Mouse (Mus musculus): ENCODE measurements around the gene Rspo3. TPM values are rescaled to one million over a fixed set of nuclear protein-coding genes. Genes with fewer than 3 reads are reported as not detected.

The Rspo3 gene
- 14.0 and 17.3 TPM in 2 replicates for polyA plus RNA-seq (2014; fragmentation: Nextera tagmentation; extraction: Ambion mirVana)

- peak within 1 kb of the TSS; percentile 96 for H3K4me2 ChIP-seq (replicated peaks; ENCODE audit: low read depth, low read length)
- H3K9me3 ChIP-seq (ENCODE audit: control insufficient read depth, low read length): no peaks in the 10 kb centered on the region
- no peak within 1 kb of the TSS for H3K27ac ChIP-seq (ENCODE audit: low read depth, low read length)
- H3K4me3 ChIP-seq (ENCODE audit: low read length): peak within 1 kb of the TSS; percentile 66
- H3K36me3 ChIP-seq (ENCODE audit: control insufficient read depth, insufficient read depth, low read length): no peaks in the 10 kb centered on the region
- whole genome bisulfite sequencing: under 1% methylated on average over 43 of the region's 44 CpGs
- H3K27me3 ChIP-seq (ENCODE audit: control insufficient read depth, insufficient read depth, low read length): peaks cover 12% of the 10 kb centered on the region; the same call in 1 of the 2 replicates
- no peaks in the 10 kb centered on the region for H3K4me1 ChIP-seq (ENCODE audit: control insufficient read depth, insufficient read depth, low read length)
- peak; percentile 85 for ATAC-seq (ENCODE audit: low FRiP score, low TSS enrichment)
- peak within 1 kb of the TSS; percentile 58 for H3K9ac ChIP-seq (ENCODE audit: low read depth, low read length)
These were observed at the start of gene Rspo3 for GRCm38 (mm10) chr10:29535546-29536260. TSS of gene Rspo3 (minus strand) at chr10:29535867.

GRCm38 (mm10) chr10:29581940-29582339 is 46.3 kb upstream of the Rspo3 start:
- Histone ChIP-seq H3K4me1 (ENCODE audit: control insufficient read depth, insufficient read depth, low read length) (no peaks in the 10 kb centered on the region), H3K4me3 (ENCODE audit: low read length) (no peak overlapping the region), H3K27me3 (ENCODE audit: control insufficient read depth, insufficient read depth, low read length) (no peaks in the 10 kb centered on the region), H3K4me2 (replicated peaks; ENCODE audit: low read depth, low read length) (no peak overlapping the region), H3K36me3 (ENCODE audit: control insufficient read depth, insufficient read depth, low read length) (no peaks in the 10 kb centered on the region), H3K9me3 (ENCODE audit: control insufficient read depth, low read length) (no peaks in the 10 kb centered on the region), H3K9ac (ENCODE audit: low read depth, low read length) (no peak overlapping the region), H3K27ac (ENCODE audit: low read depth, low read length) (no peak overlapping the region)
- ATAC-seq (ENCODE audit: low FRiP score, low TSS enrichment): no peak
- WGBS: 72% methylated on average over 3 of the region's 3 CpGs

- 69% methylated on average over 3 of the region's 3 CpGs for WGBS
- H3K36me3 ChIP-seq (ENCODE audit: control insufficient read depth, insufficient read depth, low read length): no peaks in the 10 kb centered on the region
- no peak overlapping the region for H3K4me2 ChIP-seq (replicated peaks; ENCODE audit: low read depth, low read length)
- no peak overlapping the region for H3K9ac ChIP-seq (ENCODE audit: low read depth, low read length)
- H3K9me3 ChIP-seq (ENCODE audit: control insufficient read depth, low read length): no peaks in the 10 kb centered on the region
- H3K4me1 ChIP-seq (ENCODE audit: control insufficient read depth, insufficient read depth, low read length): no peaks in the 10 kb centered on the region
- H3K4me3 ChIP-seq (ENCODE audit: low read length): no peak overlapping the region
- H3K27me3 ChIP-seq (ENCODE audit: control insufficient read depth, insufficient read depth, low read length): no peaks in the 10 kb centered on the region
- H3K27ac ChIP-seq (ENCODE audit: low read depth, low read length): no peak overlapping the region
- ATAC-seq (ENCODE audit: low FRiP score, low TSS enrichment): no peak
These were observed 45.8 kb upstream of the Rspo3 start for GRCm38 (mm10) chr10:29581476-29581875.

- H3K9me3 ChIP-seq (ENCODE audit: control insufficient read depth, low read length): no peaks in the 10 kb centered on the region
- ATAC-seq (ENCODE audit: low FRiP score, low TSS enrichment): 0 out of 2 replicates have a peak, but pooled peaks have one; percentile 43
- 37% methylated on average over 2 of the region's 2 CpGs for WGBS
These were observed 20.3 kb upstream of the Rspo3 start for GRCm38 (mm10) chr10:29555983-29556382.

GRCm38 (mm10) chr10:29554365-29554764 is 18.7 kb upstream of the Rspo3 start:
- Histone ChIP-seq H3K27me3 (ENCODE audit: control insufficient read depth, insufficient read depth, low read length) (no peaks in the 10 kb centered on the region), H3K4me2 (replicated peaks; ENCODE audit: low read depth, low read length) (no peak overlapping the region), H3K4me3 (ENCODE audit: low read length) (no peak overlapping the region), H3K4me1 (ENCODE audit: control insufficient read depth, insufficient read depth, low read length) (no peaks in the 10 kb centered on the region), H3K9ac (ENCODE audit: low read depth, low read length) (no peak overlapping the region), H3K27ac (ENCODE audit: low read depth, low read length) (no peak overlapping the region), H3K9me3 (ENCODE audit: control insufficient read depth, low read length) (no peaks in the 10 kb centered on the region), H3K36me3 (ENCODE audit: control insufficient read depth, insufficient read depth, low read length) (no peaks in the 10 kb centered on the region)
- WGBS: 8% methylated on average over 2 of the region's 2 CpGs
- peak; percentile 77; the same call in 1 of the 2 replicates for ATAC-seq (ENCODE audit: low FRiP score, low TSS enrichment)

More at GRCm38 (mm10) chr10:29555983-29556382, 20.3 kb upstream of the Rspo3 start:
- Histone ChIP-seq H3K27me3 (ENCODE audit: control insufficient read depth, insufficient read depth, low read length) (no peaks in the 10 kb centered on the region), H3K4me3 (ENCODE audit: low read length) (no peak overlapping the region), H3K9ac (ENCODE audit: low read depth, low read length) (no peak overlapping the region), H3K36me3 (ENCODE audit: control insufficient read depth, insufficient read depth, low read length) (no peaks in the 10 kb centered on the region), H3K4me2 (replicated peaks; ENCODE audit: low read depth, low read length) (no peak overlapping the region), H3K4me1 (ENCODE audit: control insufficient read depth, insufficient read depth, low read length) (no peaks in the 10 kb centered on the region), H3K27ac (ENCODE audit: low read depth, low read length) (no peak overlapping the region)

GRCm38 (mm10) chr10:29542982-29543381 is 7.3 kb upstream of the Rspo3 start:
- H3K36me3 ChIP-seq (ENCODE audit: control insufficient read depth, insufficient read depth, low read length): no peaks in the 10 kb centered on the region
- no peaks in the 10 kb centered on the region for H3K9me3 ChIP-seq (ENCODE audit: control insufficient read depth, low read length)
- no peak overlapping the region for H3K4me2 ChIP-seq (replicated peaks; ENCODE audit: low read depth, low read length)
- H3K9ac ChIP-seq (ENCODE audit: low read depth, low read length): no peak overlapping the region
- no peak for ATAC-seq (ENCODE audit: low FRiP score, low TSS enrichment)
- no peaks in the 10 kb centered on the region for H3K27me3 ChIP-seq (ENCODE audit: control insufficient read depth, insufficient read depth, low read length)
- no peak overlapping the region for H3K27ac ChIP-seq (ENCODE audit: low read depth, low read length)
- no peak overlapping the region for H3K4me3 ChIP-seq (ENCODE audit: low read length)
- no peaks in the 10 kb centered on the region for H3K4me1 ChIP-seq (ENCODE audit: control insufficient read depth, insufficient read depth, low read length)
- WGBS: 86% methylated on average over 3 of the region's 3 CpGs

- Histone ChIP-seq H3K27me3 (ENCODE audit: control insufficient read depth, insufficient read depth, low read length) (peaks cover 4% of the 10 kb centered on the region; the same call in 1 of the 2 replicates), H3K27ac (ENCODE audit: low read depth, low read length) (no peak overlapping the region), H3K4me2 (replicated peaks; ENCODE audit: low read depth, low read length) (no peak overlapping the region), H3K9me3 (ENCODE audit: control insufficient read depth, low read length) (no peaks in the 10 kb centered on the region), H3K4me3 (ENCODE audit: low read length) (no peak overlapping the region), H3K36me3 (ENCODE audit: control insufficient read depth, insufficient read depth, low read length) (no peaks in the 10 kb centered on the region), H3K9ac (ENCODE audit: low read depth, low read length) (no peak overlapping the region), H3K4me1 (ENCODE audit: control insufficient read depth, insufficient read depth, low read length) (no peaks in the 10 kb centered on the region)
- no peak for ATAC-seq (ENCODE audit: low FRiP score, low TSS enrichment)
- 88% methylated on average over 2 of the region's 2 CpGs for WGBS
These were observed 3.8 kb upstream of the Rspo3 start for GRCm38 (mm10) chr10:29539516-29539915.

- no peak overlapping the region for H3K27ac ChIP-seq (ENCODE audit: low read depth, low read length)
- WGBS: 84% methylated on average over 2 of the region's 2 CpGs
These were observed 3.1 kb upstream of the Rspo3 start for GRCm38 (mm10) chr10:29538791-29539190.

GRCm38 (mm10) chr10:29534830-29535227 is 838 bp downstream of the Rspo3 start:
- peak; percentile 50; the same call in 1 of the 2 replicates for ATAC-seq (ENCODE audit: low FRiP score, low TSS enrichment)
- H3K36me3 ChIP-seq (ENCODE audit: control insufficient read depth, insufficient read depth, low read length): no peaks in the 10 kb centered on the region

More at GRCm38 (mm10) chr10:29538791-29539190, 3.1 kb upstream of the Rspo3 start:
- H3K9me3 ChIP-seq (ENCODE audit: control insufficient read depth, low read length): no peaks in the 10 kb centered on the region
- peaks cover 11% of the 10 kb centered on the region; the same call in 1 of the 2 replicates for H3K27me3 ChIP-seq (ENCODE audit: control insufficient read depth, insufficient read depth, low read length)
- H3K4me3 ChIP-seq (ENCODE audit: low read length): no peak overlapping the region
- ATAC-seq (ENCODE audit: low FRiP score, low TSS enrichment): no peak
- no peak overlapping the region for H3K4me2 ChIP-seq (replicated peaks; ENCODE audit: low read depth, low read length)
- H3K36me3 ChIP-seq (ENCODE audit: control insufficient read depth, insufficient read depth, low read length): no peaks in the 10 kb centered on the region
- no peaks in the 10 kb centered on the region for H3K4me1 ChIP-seq (ENCODE audit: control insufficient read depth, insufficient read depth, low read length)
- H3K9ac ChIP-seq (ENCODE audit: low read depth, low read length): no peak overlapping the region

More at GRCm38 (mm10) chr10:29534830-29535227, 838 bp downstream of the Rspo3 start:
- Histone ChIP-seq H3K27me3 (ENCODE audit: control insufficient read depth, insufficient read depth, low read length) (peaks cover 12% of the 10 kb centered on the region; the same call in 1 of the 2 replicates), H3K4me1 (ENCODE audit: control insufficient read depth, insufficient read depth, low read length) (no peaks in the 10 kb centered on the region), H3K9me3 (ENCODE audit: control insufficient read depth, low read length) (no peaks in the 10 kb centered on the region), H3K27ac (ENCODE audit: low read depth, low read length) (no peak overlapping the region), H3K4me3 (ENCODE audit: low read length) (peak overlapping the region; percentile 66), H3K9ac (ENCODE audit: low read depth, low read length) (peak overlapping the region; percentile 48; the same call in 1 of the 2 replicates), H3K4me2 (replicated peaks; ENCODE audit: low read depth, low read length) (peak overlapping the region; percentile 96)
- 2% methylated on average over 7 of the region's 7 CpGs for WGBS

Measured in kidney, embryonic 14.5 days (tissue).